Mouse (Mus musculus): ENCODE measurements at regions not wholly inside any gene's neighbourhood (a gene's known extent, or its start where the extent isn't known, plus 50 kb on each side); places are given as distances from the start of the nearest gene placed in this dataset.
"Not testable (repeated sequence)": the region's sequence is repeated elsewhere in the genome, so short reads cannot be mapped to it uniquely, and the experiment has no call there.

DNA sequence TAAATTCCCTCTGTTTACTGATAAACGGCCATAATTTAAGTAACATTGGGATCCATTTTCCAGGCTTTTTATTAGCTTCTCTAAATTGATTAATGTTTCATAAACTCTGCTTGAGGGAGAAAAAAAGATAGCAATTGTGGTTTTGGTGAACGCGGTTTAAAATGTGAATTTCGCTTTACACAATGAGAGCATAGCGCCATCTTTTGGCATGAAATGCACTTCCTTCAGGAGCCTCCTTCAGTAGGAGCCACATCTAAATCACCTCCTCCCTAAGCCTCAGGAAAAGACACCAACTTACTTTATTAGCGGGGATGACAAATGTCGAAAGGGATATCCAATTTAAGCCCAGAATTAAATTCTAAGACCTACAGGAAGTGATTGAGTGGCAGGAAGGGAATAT, 309.1 kb downstream of the Trib2 start:
- Histone ChIP-seq H3K9me3 (ENCODE audit: low read length) (no peaks in the 10 kb centered on the region; the same call in 1 of the 2 replicates), H3K9ac (replicated peaks; ENCODE audit: low read length) (no peak overlapping the region), H3K4me2 (replicated peaks; ENCODE audit: low read depth, low read length) (no peak overlapping the region), H3K4me3 (ENCODE audit: low read length) (no peak overlapping the region), H3K27ac (ENCODE audit: low read length) (no peak overlapping the region), H3K4me1 (ENCODE audit: insufficient read depth, low read length) (no peaks in the 10 kb centered on the region), H3K36me3 (ENCODE audit: insufficient read depth, low read length) (no peaks in the 10 kb centered on the region), H3K27me3 (ENCODE audit: insufficient read depth, low read length) (no peaks in the 10 kb centered on the region)
- ATAC-seq (ENCODE audit: low FRiP score, low TSS enrichment): no peak
- WGBS: 18% methylated on average over 7 of the region's 7 CpGs

DNA sequence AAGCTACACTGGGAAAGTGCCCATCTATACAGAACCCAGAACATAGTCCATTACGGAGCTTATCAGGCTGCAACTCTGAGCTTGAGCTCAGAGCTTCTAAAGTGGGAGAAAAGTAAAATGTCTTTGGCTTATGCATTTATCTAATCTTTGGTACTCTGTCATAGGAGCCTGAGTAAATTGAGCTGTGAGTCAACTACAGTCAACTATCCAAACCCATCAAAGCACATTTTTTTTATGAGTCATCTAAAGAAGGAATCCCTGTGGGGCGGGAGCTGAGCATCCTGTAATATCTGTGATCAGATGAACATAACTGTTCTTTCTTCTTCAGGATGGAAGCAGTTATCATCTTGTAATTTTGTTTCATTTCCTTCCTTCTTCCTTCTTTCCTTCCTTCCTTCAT, 323.1 kb downstream of the Trib2 start:
- Histone ChIP-seq H3K4me1 (ENCODE audit: insufficient read depth, low read length) (no peaks in the 10 kb centered on the region), H3K4me3 (ENCODE audit: low read length) (no peak overlapping the region), H3K4me2 (replicated peaks; ENCODE audit: low read depth, low read length) (no peak overlapping the region), H3K27ac (ENCODE audit: low read length) (no peak overlapping the region), H3K36me3 (ENCODE audit: insufficient read depth, low read length) (no peaks in the 10 kb centered on the region), H3K9ac (replicated peaks; ENCODE audit: low read length) (no peak overlapping the region), H3K9me3 (ENCODE audit: low read length) (peaks cover 5% of the 10 kb centered on the region; the same call in 1 of the 2 replicates), H3K27me3 (ENCODE audit: insufficient read depth, low read length) (no peaks in the 10 kb centered on the region)
- 87% methylated on average over 2 of the region's 2 CpGs for WGBS
- no peak for ATAC-seq (ENCODE audit: low FRiP score, low TSS enrichment)

DNA sequence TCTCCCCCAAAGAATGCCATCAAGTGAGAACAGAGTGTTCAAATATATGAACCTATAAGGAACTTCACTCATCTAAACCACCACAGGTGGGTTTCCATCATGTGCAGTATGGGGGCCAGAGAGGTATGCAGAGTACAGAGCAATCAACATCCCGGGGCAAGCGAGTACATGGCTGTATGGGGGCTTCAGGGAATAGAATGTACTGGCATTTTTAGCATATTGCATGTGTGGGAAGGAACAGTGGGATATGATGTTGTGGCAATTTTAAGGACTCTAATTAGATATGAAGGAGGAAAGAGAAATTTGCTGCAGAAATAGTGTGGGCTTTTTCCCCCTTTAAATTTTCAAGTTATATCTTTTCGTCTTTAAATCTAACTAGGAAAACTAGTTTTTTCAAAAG, 344.0 kb downstream of the Trib2 start:
- no peak overlapping the region for H3K27ac ChIP-seq (ENCODE audit: low read length)
- H3K4me3 ChIP-seq (ENCODE audit: low read length): no peak overlapping the region
- H3K4me1 ChIP-seq (ENCODE audit: insufficient read depth, low read length): no peaks in the 10 kb centered on the region
- ATAC-seq (ENCODE audit: low FRiP score, low TSS enrichment): no peak
- no peaks in the 10 kb centered on the region for H3K9me3 ChIP-seq (ENCODE audit: low read length)
- no peaks in the 10 kb centered on the region for H3K27me3 ChIP-seq (ENCODE audit: insufficient read depth, low read length)
- 87% methylated on average over 3 of the region's 3 CpGs for WGBS
- no peak overlapping the region for H3K4me2 ChIP-seq (replicated peaks; ENCODE audit: low read depth, low read length)
- no peaks in the 10 kb centered on the region for H3K36me3 ChIP-seq (ENCODE audit: insufficient read depth, low read length)
- H3K9ac ChIP-seq (replicated peaks; ENCODE audit: low read length): no peak overlapping the region

DNA sequence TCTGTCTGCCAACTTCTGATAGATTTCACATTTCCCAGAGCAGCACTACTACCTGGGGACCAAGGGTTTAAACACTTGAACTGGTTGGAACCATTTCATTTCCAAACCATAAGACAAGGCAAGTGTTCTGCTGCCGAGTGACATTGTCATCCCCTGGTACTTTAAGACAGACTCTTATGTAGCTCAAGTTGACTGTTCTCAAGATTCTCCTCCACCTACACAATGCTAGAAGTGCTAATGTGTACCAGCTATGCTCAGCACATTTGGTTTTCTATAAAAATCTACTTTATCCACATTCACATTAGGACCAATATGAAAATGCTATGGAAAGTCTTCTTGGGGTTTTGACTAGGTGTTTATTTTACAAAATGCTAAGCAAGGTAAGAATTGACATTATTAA, 357.3 kb downstream of the Trib2 start:
- Histone ChIP-seq H3K9me3 (ENCODE audit: low read length) (no peaks in the 10 kb centered on the region), H3K36me3 (ENCODE audit: insufficient read depth, low read length) (no peaks in the 10 kb centered on the region), H3K4me1 (ENCODE audit: insufficient read depth, low read length) (peaks cover 3% of the 10 kb centered on the region; the same call in 1 of the 2 replicates), H3K4me2 (replicated peaks; ENCODE audit: low read depth, low read length) (no peak overlapping the region), H3K4me3 (ENCODE audit: low read length) (no peak overlapping the region), H3K27me3 (ENCODE audit: insufficient read depth, low read length) (no peaks in the 10 kb centered on the region), H3K9ac (replicated peaks; ENCODE audit: low read length) (no peak overlapping the region), H3K27ac (ENCODE audit: low read length) (no peak overlapping the region)
- ATAC-seq (ENCODE audit: low FRiP score, low TSS enrichment): no peak
- 83% methylated on average over 1 of the region's 1 CpGs for WGBS

DNA sequence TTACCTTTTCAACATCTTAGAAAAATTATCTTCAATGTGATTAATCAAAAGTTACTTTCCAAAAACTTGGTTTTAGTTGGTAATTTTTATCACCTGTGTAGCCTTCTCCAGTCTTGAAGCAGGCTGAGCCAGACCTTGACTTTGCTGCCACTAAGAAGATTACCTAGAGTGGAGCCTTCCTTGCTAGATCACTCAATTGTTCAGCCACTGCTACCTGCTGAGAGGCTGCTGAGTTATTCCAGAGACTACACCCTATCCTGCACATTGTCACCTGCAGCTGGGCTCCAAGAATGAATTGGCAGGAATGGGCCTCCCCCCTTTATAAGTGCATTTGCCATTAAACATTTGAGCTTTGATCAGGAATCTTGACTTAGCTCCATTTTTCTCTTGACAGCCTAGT, 360.4 kb downstream of the Trib2 start:
- H3K4me1 ChIP-seq (ENCODE audit: insufficient read depth, low read length); H3K4me2 ChIP-seq (replicated peaks; ENCODE audit: low read depth, low read length); ATAC-seq (ENCODE audit: low FRiP score, low TSS enrichment); H3K36me3 ChIP-seq (ENCODE audit: insufficient read depth, low read length); H3K27ac ChIP-seq (ENCODE audit: low read length); H3K4me3 ChIP-seq (ENCODE audit: low read length); H3K27me3 ChIP-seq (ENCODE audit: insufficient read depth, low read length); H3K9me3 ChIP-seq (ENCODE audit: low read length); H3K9ac ChIP-seq (replicated peaks; ENCODE audit: low read length): not testable (repeated sequence)

DNA sequence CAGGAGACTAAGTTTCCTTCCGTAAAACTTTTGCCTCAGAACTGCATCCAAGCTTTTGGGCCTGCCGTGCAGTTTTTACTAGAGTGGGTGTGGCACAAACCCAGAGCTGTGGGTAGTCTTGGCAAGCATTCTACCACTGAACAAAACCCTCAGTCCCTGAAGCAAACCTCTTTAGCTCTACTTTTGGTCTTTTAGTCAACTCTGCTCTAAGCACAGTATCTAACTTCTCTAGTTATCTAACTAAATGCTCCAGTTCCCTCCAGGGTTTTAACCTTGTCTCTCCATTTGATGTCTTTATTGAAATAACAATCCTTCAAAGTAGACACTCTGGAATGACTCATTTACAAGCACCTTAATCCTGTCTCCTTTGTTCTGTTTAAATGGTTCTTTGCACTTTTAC, 361.0 kb downstream of the Trib2 start:
- no peak overlapping the region for H3K4me3 ChIP-seq (ENCODE audit: low read length)
- peaks cover under 1% of the 10 kb centered on the region; the same call in 1 of the 2 replicates for H3K4me1 ChIP-seq (ENCODE audit: insufficient read depth, low read length)
- WGBS: 97% methylated on average over 2 of the region's 2 CpGs

DNA sequence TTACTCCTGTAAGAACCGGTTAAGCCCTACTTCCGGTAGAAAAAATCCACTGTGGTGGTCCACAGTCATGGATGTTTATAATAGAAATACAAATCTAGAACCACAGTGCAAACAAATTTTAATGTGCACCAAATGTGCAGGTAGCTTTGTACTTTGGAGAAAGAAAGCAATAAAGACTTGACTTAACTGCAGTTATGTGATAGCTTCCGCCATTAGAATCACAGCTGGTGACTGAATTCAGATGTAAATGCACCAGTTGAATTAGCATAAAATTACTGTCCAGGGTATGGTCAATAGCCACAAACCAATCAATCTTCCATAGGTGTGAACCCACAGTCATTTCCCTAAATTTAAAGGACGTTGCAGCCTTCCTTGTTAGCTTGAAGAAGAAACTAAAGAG, 367.2 kb downstream of the Trib2 start:
- Histone ChIP-seq H3K4me1 (ENCODE audit: insufficient read depth, low read length) (no peaks in the 10 kb centered on the region), H3K9ac (replicated peaks; ENCODE audit: low read length) (no peak overlapping the region), H3K36me3 (ENCODE audit: insufficient read depth, low read length) (no peaks in the 10 kb centered on the region), H3K4me2 (replicated peaks; ENCODE audit: low read depth, low read length) (no peak overlapping the region), H3K9me3 (ENCODE audit: low read length) (no peaks in the 10 kb centered on the region), H3K27me3 (ENCODE audit: insufficient read depth, low read length) (no peaks in the 10 kb centered on the region), H3K4me3 (ENCODE audit: low read length) (no peak overlapping the region), H3K27ac (ENCODE audit: low read length) (no peak overlapping the region)
- WGBS: 84% methylated on average over 4 of the region's 4 CpGs
- ATAC-seq (ENCODE audit: low FRiP score, low TSS enrichment): no peak

More for the DNA sequence above, 361.0 kb downstream of the Trib2 start:
- H3K4me2 ChIP-seq (replicated peaks; ENCODE audit: low read depth, low read length): no peak overlapping the region
- no peaks in the 10 kb centered on the region for H3K27me3 ChIP-seq (ENCODE audit: insufficient read depth, low read length)
- H3K27ac ChIP-seq (ENCODE audit: low read length): no peak overlapping the region
- no peaks in the 10 kb centered on the region for H3K9me3 ChIP-seq (ENCODE audit: low read length)
- H3K36me3 ChIP-seq (ENCODE audit: insufficient read depth, low read length): no peaks in the 10 kb centered on the region
- ATAC-seq (ENCODE audit: low FRiP score, low TSS enrichment): no peak
- H3K9ac ChIP-seq (replicated peaks; ENCODE audit: low read length): no peak overlapping the region

DNA sequence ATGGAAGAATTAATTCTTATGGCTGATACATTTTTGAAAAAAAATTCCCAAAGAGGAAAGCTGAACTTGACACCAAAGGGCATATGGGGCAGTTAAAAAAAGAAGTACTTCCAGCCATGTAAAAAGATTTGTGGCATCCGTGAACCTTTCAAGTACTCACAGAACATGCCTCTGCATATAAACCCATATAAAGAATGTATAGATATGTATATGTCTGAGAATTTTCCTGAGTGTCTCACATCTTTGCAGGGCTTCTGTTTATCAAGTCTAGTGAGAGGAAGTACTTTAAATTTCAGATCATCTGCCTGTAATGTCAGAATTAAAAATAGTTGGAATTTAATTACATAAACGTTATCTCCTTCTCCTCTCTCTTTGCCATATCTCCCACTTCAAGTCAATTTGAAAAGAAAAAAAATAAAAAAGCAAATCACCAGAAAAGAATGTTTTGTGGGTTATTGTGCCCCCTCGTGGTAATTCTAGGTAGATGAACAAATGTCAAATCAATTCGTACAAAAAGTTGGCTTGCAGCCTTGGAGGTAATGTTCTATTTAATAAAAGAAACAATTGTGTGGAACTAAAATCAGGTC, 400.4 kb downstream of the Trib2 start:
- no peak overlapping the region for H3K4me3 ChIP-seq (ENCODE audit: low read length)
- ATAC-seq (ENCODE audit: low FRiP score, low TSS enrichment): no peak
- WGBS: 19% methylated on average over 4 of the region's 4 CpGs
- H3K9ac ChIP-seq (replicated peaks; ENCODE audit: low read length): no peak overlapping the region
- H3K9me3 ChIP-seq (ENCODE audit: low read length): no peaks in the 10 kb centered on the region
- H3K27me3 ChIP-seq (ENCODE audit: insufficient read depth, low read length): no peaks in the 10 kb centered on the region
- no peak overlapping the region for H3K4me2 ChIP-seq (replicated peaks; ENCODE audit: low read depth, low read length)
- H3K4me1 ChIP-seq (ENCODE audit: insufficient read depth, low read length): no peaks in the 10 kb centered on the region
- H3K36me3 ChIP-seq (ENCODE audit: insufficient read depth, low read length): no peaks in the 10 kb centered on the region
- no peak overlapping the region for H3K27ac ChIP-seq (ENCODE audit: low read length)

DNA sequence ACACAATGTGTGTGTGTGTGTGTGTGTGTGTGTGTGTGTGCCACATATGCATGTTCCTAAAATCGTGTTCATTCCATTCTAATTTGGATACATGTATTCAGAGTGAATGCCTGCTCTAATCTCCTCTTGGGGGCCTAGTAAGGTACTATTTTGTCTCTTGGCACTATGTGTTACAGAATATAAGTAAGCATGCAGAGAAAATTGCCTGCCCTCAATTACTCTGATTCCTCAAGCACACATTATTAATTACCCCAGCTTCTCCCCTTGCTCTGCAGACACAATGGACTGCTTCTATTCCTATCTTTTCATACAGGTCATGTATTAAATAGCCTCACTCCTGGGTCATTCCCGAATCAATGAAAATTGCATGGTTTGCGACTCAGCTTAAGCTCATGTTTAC, 406.3 kb downstream of the Trib2 start:
- Histone ChIP-seq H3K36me3 (ENCODE audit: insufficient read depth, low read length) (no peaks in the 10 kb centered on the region), H3K27ac (ENCODE audit: low read length) (no peak overlapping the region), H3K27me3 (ENCODE audit: insufficient read depth, low read length) (no peaks in the 10 kb centered on the region), H3K9me3 (ENCODE audit: low read length) (no peaks in the 10 kb centered on the region), H3K4me1 (ENCODE audit: insufficient read depth, low read length) (no peaks in the 10 kb centered on the region), H3K4me2 (replicated peaks; ENCODE audit: low read depth, low read length) (no peak overlapping the region), H3K4me3 (ENCODE audit: low read length) (no peak overlapping the region), H3K9ac (replicated peaks; ENCODE audit: low read length) (no peak overlapping the region)
- no peak for ATAC-seq (ENCODE audit: low FRiP score, low TSS enrichment)
- 77% methylated on average over 3 of the region's 3 CpGs for WGBS

DNA sequence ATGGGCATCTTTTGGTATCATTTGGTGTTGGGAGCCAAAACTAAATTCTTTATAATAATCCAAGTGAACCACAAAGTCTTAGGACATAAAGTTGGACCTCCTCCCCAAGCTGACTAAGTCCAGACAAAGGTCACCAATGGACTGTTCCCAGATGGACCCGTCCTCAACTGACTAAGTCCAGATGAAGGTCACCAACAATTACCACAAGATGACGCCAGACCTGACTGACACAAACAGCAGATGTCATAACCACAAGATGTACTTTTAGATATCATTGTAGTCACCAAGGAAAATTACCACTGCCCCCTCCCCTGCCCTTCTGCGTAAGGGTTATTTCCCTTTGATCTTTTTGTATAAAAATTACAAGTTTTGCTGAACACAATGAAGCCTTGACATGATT, 409.1 kb downstream of the Trib2 start:
- ATAC-seq (ENCODE audit: low FRiP score, low TSS enrichment); H3K4me2 ChIP-seq (replicated peaks; ENCODE audit: low read depth, low read length); H3K9ac ChIP-seq (replicated peaks; ENCODE audit: low read length); H3K9me3 ChIP-seq (ENCODE audit: low read length); H3K36me3 ChIP-seq (ENCODE audit: insufficient read depth, low read length); H3K27ac ChIP-seq (ENCODE audit: low read length); H3K4me3 ChIP-seq (ENCODE audit: low read length); H3K27me3 ChIP-seq (ENCODE audit: insufficient read depth, low read length); H3K4me1 ChIP-seq (ENCODE audit: insufficient read depth, low read length): not testable (repeated sequence)
- 71% methylated on average over 3 of the region's 3 CpGs for WGBS
